Mouse (Mus musculus): Measurements from ENCODE around the gene Sufu.

DNA sequence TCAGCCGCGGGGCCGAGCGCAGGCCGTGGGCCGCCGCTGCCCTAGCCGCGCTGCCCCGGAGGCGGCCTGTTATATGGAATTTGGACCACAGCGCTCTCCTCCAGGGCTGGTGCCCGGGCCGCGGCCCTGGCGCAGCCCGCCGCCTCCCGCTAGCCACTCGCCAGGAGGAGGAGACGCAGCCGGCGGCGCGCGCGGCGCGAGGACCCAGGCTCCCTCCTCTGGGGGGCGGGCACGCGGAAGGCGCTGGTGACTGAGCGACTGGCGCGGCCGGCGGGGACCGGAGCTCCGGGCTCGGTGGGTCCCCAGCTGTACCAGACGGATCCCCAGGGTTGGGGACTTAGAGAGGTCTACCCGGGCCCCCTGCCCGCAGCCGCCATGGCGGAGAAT, 105.4 kb downstream of the Sufu start:
- TF ChIP-seq CTCF (IDR thresholded peaks at IDR 0.05; ENCODE audit: low read depth, low read length) (no peak), GATA1 (IDR thresholded peaks at IDR 0.05; ENCODE audit: borderline replicate concordance, low read length) (no peak), TAL1 (conservative IDR thresholded peaks at IDR 0.05; ENCODE audit: low read depth, low read length) (no peak), GATA2 (IDR thresholded peaks at IDR 0.05; ENCODE audit: borderline replicate concordance, low read depth, low read length) (no peak)
